Mouse (Mus musculus): ENCODE results near the gene Thsd7b.

DNA sequence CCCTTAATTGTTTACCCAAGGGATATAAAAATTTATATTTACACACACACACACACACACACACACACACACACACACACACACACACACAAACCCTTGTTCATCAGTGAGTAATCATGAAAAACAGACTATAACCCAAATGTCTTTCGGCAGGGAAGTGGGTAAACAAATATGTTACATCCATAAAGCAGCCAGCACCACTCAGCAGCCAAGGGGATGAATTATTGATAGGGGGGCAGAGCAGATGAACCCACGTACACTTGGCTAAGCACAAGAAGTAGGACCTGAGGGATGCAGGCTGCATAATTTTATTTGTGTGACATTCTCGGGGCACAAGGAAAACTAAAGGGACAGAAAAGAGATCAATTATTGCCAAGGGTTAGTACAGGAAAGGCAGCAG lies 474.5 kb downstream of the Thsd7b start:
- TF ChIP-seq CTCF (IDR thresholded peaks at IDR 0.05; ENCODE audit: low read depth, low read length): no peak
- TF ChIP-seq GATA1 (IDR thresholded peaks at IDR 0.05; ENCODE audit: borderline replicate concordance, low read length): no peak
